Mouse (Mus musculus) hematopoietic stem cell, adult 5-6 weeks (primary cell): Measurements from ENCODE around the gene Cd63. TPM values are rescaled to one million over a fixed set of nuclear protein-coding genes. Genes with fewer than 3 reads are reported as not detected.

Source experiments
- ATAC-seq, 2 experiments: fragments of 125-278 bp in 1 of 2; replicated peaks in 1 of 2; 2 replicates each; pipeline ENCODE4 v1.8.0; 2016 to 2017; ENCODE audit warnings: inconsistent platforms in 2 of 2, mild to moderate bottlenecking in 2 of 2, moderate number of reproducible peaks in 2 of 2, low read depth in 1 of 2, moderate TSS enrichment in 1 of 2; ENCODE audit not compliant: low FRiP score in 2 of 2, poor library complexity in 2 of 2, severe bottlenecking in 2 of 2, insufficient read depth in 1 of 2, low TSS enrichment in 1 of 2
- total RNA-seq: library from RNA; stranded (forward); fragments of 172-1452, 232-1000 nt; gene quantifications from 2 replicates; pipeline ENCODE4 v1.2.3, GENCODE M21; 2017

Gene Cd63
- total RNA-seq, 1 experiment from 2014 or later, result 54.5 TPM

- ATAC-seq, result no peak
Observed at GRCm38 (mm10) chr10:128919966-128920365, 19.2 kb downstream of the Cd63 start.

- no peak for ATAC-seq
Observed at GRCm38 (mm10) chr10:128920736-128921161, 20.0 kb downstream of the Cd63 start.

- no peak for ATAC-seq
Observed at GRCm38 (mm10) chr10:128921251-128921650, 20.5 kb downstream of the Cd63 start.

GRCm38 (mm10) chr10:128921883-128922821, 21.4 kb downstream of the Cd63 start:
- no peak for ATAC-seq

- ATAC-seq, result no peak
Observed at GRCm38 (mm10) chr10:128922822-128923012, 21.9 kb downstream of the Cd63 start, which contains the start of gene Rdh5. TSS of gene Rdh5 (minus strand) at chr10:128922888.

GRCm38 (mm10) chr10:128923013-128923691, 22.4 kb downstream of the Cd63 start:
- peak; percentile 89 to 96 for ATAC-seq

GRCm38 (mm10) chr10:128923935-128924334, 23.1 kb downstream of the Cd63 start, which contains the start of gene Bloc1s1:
TSS of gene Bloc1s1 (minus strand) at chr10:128924035.
- ATAC-seq, result no peak

GRCm38 (mm10) chr10:128928356-128928755, 27.6 kb downstream of the Cd63 start:
- ATAC-seq, result no peak

GRCm38 (mm10) chr10:128929638-128930378, 29.0 kb downstream of the Cd63 start:
- ATAC-seq, result no peak

- no peak for ATAC-seq
Observed at GRCm38 (mm10) chr10:128931441-128931840, 30.7 kb downstream of the Cd63 start.

- ATAC-seq, result peak; percentile 28 to 54; a peak in 3 of 4 replicates
Observed at GRCm38 (mm10) chr10:128933574-128933973, 32.8 kb downstream of the Cd63 start, which contains the start of gene Itga7. TSS of gene Itga7 (plus strand) at chr10:128933818.

- peak; percentile 24 to 25; a peak in 3 of 4 replicates for ATAC-seq
Observed at GRCm38 (mm10) chr10:128933976-128934721, 33.4 kb downstream of the Cd63 start.

- no peak for ATAC-seq
Observed at GRCm38 (mm10) chr10:128934997-128935787, 34.4 kb downstream of the Cd63 start.

GRCm38 (mm10) chr10:128935826-128936440, 35.1 kb downstream of the Cd63 start:
- ATAC-seq, result no peak

- no peak for ATAC-seq
Observed at GRCm38 (mm10) chr10:128937756-128938390, 37.1 kb downstream of the Cd63 start.

GRCm38 (mm10) chr10:128938457-128938856, 37.7 kb downstream of the Cd63 start:
- ATAC-seq, result no peak
